Mouse (Mus musculus): ENCODE results near the gene Numa1. TPM values are rescaled to one million over a fixed set of nuclear protein-coding genes. Genes with fewer than 3 reads are reported as not detected.

Gene Numa1
- total and polyA plus RNA-seq, 2 experiments from 2014 or later = 26.5 to 82.9 TPM

- DNase-seq (ENCODE audit: low spot score) (no peak), ATAC-seq (no peak)
- 96% methylated on average over 2 of the region's 2 CpGs for WGBS
- H3K27me3 ChIP-seq (ENCODE audit: insufficient read depth, low read length) = no peaks in the 10 kb centered on the region
- TF ChIP-seq CTCF (IDR thresholded peaks at IDR 0.05; ENCODE audit: low read depth) = no peak
- H3K4me2 ChIP-seq (ENCODE audit: low read depth, low read length) = no peak overlapping the region
- H3K4me3 ChIP-seq (ENCODE audit: low read length) = no peak overlapping the region
- no peaks in the 10 kb centered on the region for H3K36me3 ChIP-seq (ENCODE audit: insufficient read depth, low read length)
- H3K27ac ChIP-seq = no peak overlapping the region
- H3K9ac ChIP-seq (replicated peaks; ENCODE audit: low read length) = no peak overlapping the region
- H3K9me3 ChIP-seq (ENCODE audit: low read length) = no peaks in the 10 kb centered on the region
- no peaks in the 10 kb centered on the region for H3K4me1 ChIP-seq (ENCODE audit: insufficient read depth, low read length)
Observed at GRCm38 (mm10) chr7:101962829-101963228, 28.9 kb downstream of the Numa1 start.

- 95% methylated on average over 2 of the region's 2 CpGs for WGBS
- no peak overlapping the region for H3K27ac ChIP-seq
- TF ChIP-seq CTCF (IDR thresholded peaks at IDR 0.05; ENCODE audit: low read depth) = no peak
- peaks cover 2% of the 10 kb centered on the region; the same call in 1 of the 2 replicates for H3K4me1 ChIP-seq (ENCODE audit: insufficient read depth, low read length)
- H3K27me3 ChIP-seq (ENCODE audit: insufficient read depth, low read length) = no peaks in the 10 kb centered on the region
- ATAC-seq = no peak
- DNase-seq (ENCODE audit: low spot score) = no peak
- H3K9me3 ChIP-seq (ENCODE audit: low read length) = no peaks in the 10 kb centered on the region
- no peaks in the 10 kb centered on the region for H3K36me3 ChIP-seq (ENCODE audit: insufficient read depth, low read length)
- no peak overlapping the region for H3K9ac ChIP-seq (replicated peaks; ENCODE audit: low read length)
- no peak overlapping the region for H3K4me3 ChIP-seq (ENCODE audit: low read length)
- H3K4me2 ChIP-seq (ENCODE audit: low read depth, low read length) = no peak overlapping the region
Observed at GRCm38 (mm10) chr7:101963621-101964020, 29.7 kb downstream of the Numa1 start.

DNA sequence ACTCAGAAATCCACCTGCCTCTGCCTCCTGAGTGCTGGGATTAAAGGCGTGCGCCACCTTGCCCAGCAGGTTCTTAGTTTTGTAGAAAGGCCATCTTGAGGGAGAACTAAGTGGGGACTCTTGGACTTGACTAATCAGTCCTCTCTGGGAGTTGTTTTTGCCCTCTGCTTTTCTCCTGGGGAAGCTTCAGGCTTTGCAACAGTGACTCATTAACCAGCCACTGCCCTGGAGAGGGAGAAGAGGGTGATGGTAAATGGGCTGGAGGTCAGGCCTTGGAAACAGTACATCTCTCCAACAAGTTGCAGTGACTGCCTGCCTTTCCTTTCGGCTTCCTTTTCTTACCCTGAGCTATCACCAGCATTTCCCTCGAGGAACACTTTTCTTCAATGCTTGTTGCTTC is 30.6 kb downstream of the Numa1 start:
- ATAC-seq (no peak), DNase-seq (ENCODE audit: low spot score) (no peak)
- Histone ChIP-seq H3K4me2 (ENCODE audit: low read depth, low read length) (no peak overlapping the region), H3K27me3 (ENCODE audit: insufficient read depth, low read length) (no peaks in the 10 kb centered on the region), H3K9ac (replicated peaks; ENCODE audit: low read length) (no peak overlapping the region), H3K36me3 (ENCODE audit: insufficient read depth, low read length) (no peaks in the 10 kb centered on the region), H3K9me3 (ENCODE audit: low read length) (no peaks in the 10 kb centered on the region), H3K4me1 (ENCODE audit: insufficient read depth, low read length) (peaks cover 8% of the 10 kb centered on the region; the same call in 1 of the 2 replicates), H3K27ac (no peak overlapping the region), H3K4me3 (ENCODE audit: low read length) (no peak overlapping the region)
- WGBS = 91% methylated on average over 4 of the region's 4 CpGs
- no peak for TF ChIP-seq CTCF (IDR thresholded peaks at IDR 0.05; ENCODE audit: low read depth)

DNA sequence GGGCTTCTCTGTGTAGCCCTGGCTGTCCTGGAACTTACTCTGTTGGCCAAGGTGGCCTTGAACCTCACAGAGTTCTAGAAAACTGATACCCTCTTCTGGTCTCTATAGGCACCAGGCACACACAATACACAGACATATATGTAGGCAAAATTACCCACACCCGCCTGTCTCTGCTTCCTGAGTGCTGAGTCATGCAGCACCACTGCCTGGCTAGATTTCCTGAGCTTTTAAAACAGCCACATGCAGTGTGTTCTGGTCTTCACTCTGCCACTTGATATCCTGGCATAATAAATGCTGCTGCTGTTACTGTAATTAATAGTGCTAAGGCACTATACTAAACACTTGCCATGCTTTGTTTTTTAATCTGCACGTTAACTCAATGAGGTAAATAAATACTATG is 31.7 kb downstream of the Numa1 start:
- no peaks in the 10 kb centered on the region for H3K9me3 ChIP-seq (ENCODE audit: low read length)
- no peak overlapping the region for H3K9ac ChIP-seq (replicated peaks; ENCODE audit: low read length)
- H3K27ac ChIP-seq = no peak overlapping the region
- no peaks in the 10 kb centered on the region for H3K36me3 ChIP-seq (ENCODE audit: insufficient read depth, low read length)
- H3K4me3 ChIP-seq (ENCODE audit: low read length) = no peak overlapping the region
- no peak overlapping the region for H3K4me2 ChIP-seq (ENCODE audit: low read depth, low read length)
- ATAC-seq (no peak), DNase-seq (ENCODE audit: low spot score) (no peak)
- H3K27me3 ChIP-seq (ENCODE audit: insufficient read depth, low read length) = no peaks in the 10 kb centered on the region
- TF ChIP-seq CTCF (IDR thresholded peaks at IDR 0.05; ENCODE audit: low read depth) = no peak
- 74% methylated on average over 2 of the region's 2 CpGs for WGBS
- H3K4me1 ChIP-seq (ENCODE audit: insufficient read depth, low read length) = peaks cover 8% of the 10 kb centered on the region; the same call in 1 of the 2 replicates

DNA sequence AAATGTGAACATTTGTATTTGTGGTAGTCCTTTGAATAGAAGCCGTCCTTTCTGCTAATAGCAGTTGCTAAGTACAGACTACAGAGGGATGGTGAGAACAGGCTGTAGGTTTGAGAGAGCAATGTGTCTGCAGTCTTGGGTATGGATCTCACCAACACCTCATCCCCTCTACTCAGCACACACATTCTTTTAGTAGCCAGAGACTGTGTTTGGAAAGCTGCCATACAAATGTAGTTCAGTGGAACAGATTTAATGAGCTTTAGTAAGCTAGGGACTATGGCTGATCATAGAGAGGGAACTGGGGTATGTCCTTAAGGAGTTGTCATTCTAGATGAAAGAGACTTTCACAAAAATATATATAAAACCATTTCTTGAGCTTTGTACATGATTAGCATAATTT is 33.3 kb downstream of the Numa1 start:
- TF ChIP-seq CTCF (IDR thresholded peaks at IDR 0.05; ENCODE audit: low read depth) = no peak
- no peak overlapping the region for H3K27ac ChIP-seq
- DNase-seq (ENCODE audit: low spot score) (peak; percentile 35), ATAC-seq (no peak)
- no peak overlapping the region for H3K4me2 ChIP-seq (ENCODE audit: low read depth, low read length)
- H3K4me3 ChIP-seq (ENCODE audit: low read length) = no peak overlapping the region
- no peak overlapping the region for H3K9ac ChIP-seq (replicated peaks; ENCODE audit: low read length)
- no peaks in the 10 kb centered on the region for H3K27me3 ChIP-seq (ENCODE audit: insufficient read depth, low read length)
- H3K36me3 ChIP-seq (ENCODE audit: insufficient read depth, low read length) = no peaks in the 10 kb centered on the region
- WGBS = 86% methylated on average over 1 of the region's 1 CpGs
- H3K4me1 ChIP-seq (ENCODE audit: insufficient read depth, low read length) = peaks cover 11% of the 10 kb centered on the region; the same call in 1 of the 2 replicates
- no peaks in the 10 kb centered on the region for H3K9me3 ChIP-seq (ENCODE audit: low read length)

GRCm38 (mm10) chr7:101968751-101969150 is 34.8 kb downstream of the Numa1 start:
- Histone ChIP-seq H3K9ac (replicated peaks; ENCODE audit: low read length) (peak overlapping the region; percentile 97; the same call in 1 of the 2 replicates), H3K4me3 (ENCODE audit: low read length) (no peak overlapping the region)
- no peak for ATAC-seq

GRCm38 (mm10) chr7:101969694-101970428 is 36.0 kb downstream of the Numa1 start:
- peaks cover 17% of the 10 kb centered on the region; the same call in 1 of the 2 replicates for H3K4me1 ChIP-seq (ENCODE audit: insufficient read depth, low read length)
- ATAC-seq = peak; percentile 85

More at GRCm38 (mm10) chr7:101968751-101969150, 34.8 kb downstream of the Numa1 start:
- TF ChIP-seq CTCF (IDR thresholded peaks at IDR 0.05; ENCODE audit: low read depth) = 0 out of 2 replicates have a peak, but pooled peaks have one; percentile 0
- no peak for DNase-seq (ENCODE audit: low spot score)
- no peaks in the 10 kb centered on the region for H3K9me3 ChIP-seq (ENCODE audit: low read length)
- peak overlapping the region; percentile 78 for H3K4me2 ChIP-seq (ENCODE audit: low read depth, low read length)
- H3K36me3 ChIP-seq (ENCODE audit: insufficient read depth, low read length) = no peaks in the 10 kb centered on the region
- H3K27ac ChIP-seq = peak overlapping the region; percentile 99
- WGBS = 63% methylated on average over 2 of the region's 2 CpGs
- peaks cover 15% of the 10 kb centered on the region; the same call in 1 of the 2 replicates for H3K4me1 ChIP-seq (ENCODE audit: insufficient read depth, low read length)
- no peaks in the 10 kb centered on the region for H3K27me3 ChIP-seq (ENCODE audit: insufficient read depth, low read length)

More at GRCm38 (mm10) chr7:101969694-101970428, 36.0 kb downstream of the Numa1 start:
- no peak for TF ChIP-seq CTCF (IDR thresholded peaks at IDR 0.05; ENCODE audit: low read depth)
- Histone ChIP-seq H3K27ac (peak overlapping the region; percentile 99), H3K27me3 (ENCODE audit: insufficient read depth, low read length) (no peaks in the 10 kb centered on the region), H3K4me2 (ENCODE audit: low read depth, low read length) (peak overlapping the region; percentile 78), H3K36me3 (ENCODE audit: insufficient read depth, low read length) (no peaks in the 10 kb centered on the region), H3K9ac (replicated peaks; ENCODE audit: low read length) (peak overlapping the region; percentile 97), H3K4me3 (ENCODE audit: low read length) (peak overlapping the region; percentile 61), H3K9me3 (ENCODE audit: low read length) (no peaks in the 10 kb centered on the region)
- WGBS = under 1% methylated on average over 53 of the region's 53 CpGs
- peak; percentile 84 for DNase-seq (ENCODE audit: low spot score)
